Comparison of ENCODE assay signal across 8 mouse cellular contexts in genomic region chr5:30816261-30816791, GRCm38 (mm10). TPM values are rescaled to one million over a fixed set of nuclear protein-coding genes. Genes with fewer than 3 reads are reported as not detected.
DNase-seq lines count a peak whose midpoint lies in the region; ATAC-seq and TF ChIP-seq lines count a peak whose summit lies in the region.

No protein-coding gene starts in this region.

- peaks cover 21% of the 10 kb centered on the region for H3K4me1 ChIP-seq in cerebellum, adult 2 months (ENCODE audit: control insufficient read depth, insufficient read depth, low read length)
- peaks cover 11% of the 10 kb centered on the region for H3K4me1 ChIP-seq in brown adipose tissue, adult 24 weeks (ENCODE audit: control insufficient read depth, insufficient read depth, insufficient read length, low read length)
- H3K4me1 ChIP-seq in heart, embryonic 13.5 days, result peaks cover 22% of the 10 kb centered on the region
- H3K4me1 ChIP-seq in midbrain, embryonic 14.5 days (ENCODE audit: control insufficient read depth, insufficient read depth, low read length), result peaks cover 32% of the 10 kb centered on the region
- 0 out of 2 replicates have a peak, but pooled peaks cover 3% of the 10 kb centered on the region for H3K4me1 ChIP-seq in liver, embryonic 11.5 days (replicated peaks; ENCODE audit: control insufficient read depth, insufficient read depth, low read length)

- H3K4me2 ChIP-seq in heart, embryonic 13.5 days, result no peak overlapping the region
- peak overlapping the region; percentile 91 for H3K4me2 ChIP-seq in midbrain, embryonic 14.5 days (ENCODE audit: low read length)
- H3K4me2 ChIP-seq in liver, embryonic 11.5 days, result no peak overlapping the region

- peaks cover 2% of the 10 kb centered on the region; the same call in 1 of the 2 replicates for H3K36me3 ChIP-seq in heart, embryonic 13.5 days
- H3K36me3 ChIP-seq in midbrain, embryonic 14.5 days (ENCODE audit: control insufficient read depth, insufficient read depth, low read length), result no peaks in the 10 kb centered on the region
- H3K36me3 ChIP-seq in liver, embryonic 11.5 days (ENCODE audit: control insufficient read depth, insufficient read depth, low read length), result no peaks in the 10 kb centered on the region

- H3K9ac ChIP-seq in heart, embryonic 13.5 days, result 0 out of 2 replicates have a peak overlapping the region, but pooled peaks have one; percentile 24
- H3K9ac ChIP-seq in midbrain, embryonic 14.5 days (replicated peaks; ENCODE audit: low read length), result peak overlapping the region; percentile 93
- no peak overlapping the region for H3K9ac ChIP-seq in liver, embryonic 11.5 days (ENCODE audit: low read depth, low read length)

- 11% methylated on average over 8 of the region's 8 CpGs for WGBS in cerebellum, adult 2 months
- WGBS in heart, embryonic 13.5 days, result 55% methylated on average over 8 of the region's 8 CpGs
- WGBS in midbrain, embryonic 14.5 days, result 64% methylated on average over 8 of the region's 8 CpGs
- WGBS in liver, embryonic 11.5 days, result 62% methylated on average over 8 of the region's 8 CpGs

- H3K9me3 ChIP-seq in heart, embryonic 13.5 days, result no peaks in the 10 kb centered on the region
- H3K9me3 ChIP-seq in midbrain, embryonic 14.5 days (ENCODE audit: control insufficient read depth, low read length), result no peaks in the 10 kb centered on the region
- H3K9me3 ChIP-seq in liver, embryonic 11.5 days (ENCODE audit: control insufficient read depth, low read length), result no peaks in the 10 kb centered on the region

- no peak for TF ChIP-seq CTCF in cerebellum, adult 2 months (IDR thresholded peaks at IDR 0.05; ENCODE audit: borderline replicate concordance, insufficient read depth, low read depth, low read length)

- no peaks in the 10 kb centered on the region for H3K27me3 ChIP-seq in cerebellum, adult 2 months (ENCODE audit: control insufficient read depth, insufficient read depth, low read length)
- peaks cover 23% of the 10 kb centered on the region for H3K27me3 ChIP-seq in heart, embryonic 13.5 days (replicated peaks)
- H3K27me3 ChIP-seq in midbrain, embryonic 14.5 days (ENCODE audit: control insufficient read depth, insufficient read depth, low read length), result no peaks in the 10 kb centered on the region
- H3K27me3 ChIP-seq in liver, embryonic 11.5 days (replicated peaks; ENCODE audit: control insufficient read depth, insufficient read depth, low read length), result peaks cover 24% of the 10 kb centered on the region; the same call in 1 of the 2 replicates

- peak overlapping the region; percentile 38 for H3K27ac ChIP-seq in cerebellum, adult 2 months (ENCODE audit: insufficient read depth, low read length)
- no peak overlapping the region for H3K27ac ChIP-seq in brown adipose tissue, adult 24 weeks (replicated peaks; ENCODE audit: low read depth, low read length)
- H3K27ac ChIP-seq in heart, embryonic 13.5 days (replicated peaks), result no peak overlapping the region
- no peak overlapping the region for H3K27ac ChIP-seq in midbrain, embryonic 14.5 days (replicated peaks; ENCODE audit: low read depth, low read length)
- H3K27ac ChIP-seq in liver, embryonic 11.5 days (ENCODE audit: low read depth, low read length), result no peak overlapping the region

- TF ChIP-seq POLR2A in cerebellum, adult 2 months (IDR thresholded peaks at IDR 0.05; ENCODE audit: borderline replicate concordance, insufficient read depth, low read length), result no peak

- H3K4me3 ChIP-seq in cerebellum, adult 2 months (replicated peaks; ENCODE audit: insufficient read depth, low read depth, low read length), result peak overlapping the region; percentile 58
- H3K4me3 ChIP-seq in brown adipose tissue, adult 24 weeks (ENCODE audit: insufficient read depth, low read depth, low read length), result 0 out of 2 replicates have a peak overlapping the region, but pooled peaks have one; percentile 30
- H3K4me3 ChIP-seq in heart, embryonic 13.5 days, result no peak overlapping the region
- peak overlapping the region; percentile 81; the same call in 1 of the 2 replicates for H3K4me3 ChIP-seq in midbrain, embryonic 14.5 days (replicated peaks; ENCODE audit: low read depth, low read length)
- no peak overlapping the region for H3K4me3 ChIP-seq in liver, embryonic 11.5 days (ENCODE audit: low read depth, low read length)

- no peak for ATAC-seq in heart, embryonic 13.5 days (ENCODE audit: extremely low read depth, insufficient number of reproducible peaks, low FRiP score, low TSS enrichment)
- no peak for ATAC-seq in midbrain, embryonic 14.5 days (ENCODE audit: low FRiP score, low TSS enrichment)
- ATAC-seq in liver, embryonic 11.5 days (replicated peaks; ENCODE audit: low FRiP score), result no peak

- peak; percentile 32 to 38 for DNase-seq in cerebellum, adult 2 months
- no peak for DNase-seq in cerebellum, adult 11-12 months
- no peak for DNase-seq in midbrain, embryonic 14.5 days
- DNase-seq in spleen, postnatal 14 days (ENCODE audit: low spot score in 2 of 2), result no peak
- no peak for DNase-seq in frontal cortex, postnatal 25 days (ENCODE audit: low spot score in 2 of 2)
- DNase-seq in liver, embryonic 11.5 days (ENCODE audit: low spot score), result no peak

RNA-seq across cellular contexts. Expression of gene Mapre3, which starts 1.9 kb away (rescaled TPM):
- polyA plus RNA-seq in cerebellum, adult 2 months (2012; rRNA removed), result 276 and 288 TPM in 2 replicates
- 35.6 and 69.3 TPM in 2 replicates for polyA plus RNA-seq in brown adipose tissue, adult 24 weeks (2012; ENCODE audit: insufficient read depth, insufficient read length, missing spikeins)
- polyA plus RNA-seq in heart, embryonic 13.5 days (2015; fragmentation: Nextera tagmentation; extraction: Ambion mirVana), result 16.1 and 16.4 TPM in 2 replicates
- 125 and 129 TPM in 2 replicates for polyA plus RNA-seq in midbrain, embryonic 14.5 days (2014; fragmentation: Nextera tagmentation; extraction: Ambion mirVana)
- polyA plus RNA-seq in liver, embryonic 11.5 days (2014; fragmentation: Nextera tagmentation; extraction: Ambion mirVana), result 7.1 and 7.9 TPM in 2 replicates

RNA-seq across cellular contexts. Expression of gene Tmem214, which starts 51.5 kb away (rescaled TPM):
- polyA plus RNA-seq in cerebellum, adult 2 months (2012; rRNA removed), result 64.6 and 67.2 TPM in 2 replicates
- 18.2 and 30.3 TPM in 2 replicates for polyA plus RNA-seq in brown adipose tissue, adult 24 weeks (2012; ENCODE audit: insufficient read depth, insufficient read length, missing spikeins)
- polyA plus RNA-seq in heart, embryonic 13.5 days (2015; fragmentation: Nextera tagmentation; extraction: Ambion mirVana), result 66.8 and 68.0 TPM in 2 replicates
- polyA plus RNA-seq in midbrain, embryonic 14.5 days (2014; fragmentation: Nextera tagmentation; extraction: Ambion mirVana), result 46.7 and 55.5 TPM in 2 replicates
- 66.5 and 67.2 TPM in 2 replicates for polyA plus RNA-seq in liver, embryonic 11.5 days (2014; fragmentation: Nextera tagmentation; extraction: Ambion mirVana)

Comparison
In these comparisons a context has a peak if more than half of its experiments do, and no peak if none do; other contexts are left out.
1. DNase-seq: peak in cerebellum, adult 2 months (2 of 2); none in cerebellum, adult 11-12 months (single experiment), midbrain, embryonic 14.5 days (single experiment), spleen, postnatal 14 days (0 of 2), frontal cortex, postnatal 25 days (0 of 2) and liver, embryonic 11.5 days (single experiment).
2. H3K4me3 ChIP-seq: peak in cerebellum, adult 2 months (single experiment), brown adipose tissue, adult 24 weeks (single experiment) and midbrain, embryonic 14.5 days (single experiment); none in heart, embryonic 13.5 days (single experiment) and liver, embryonic 11.5 days (single experiment).